Mouse (Mus musculus) MEL-GATA-1-ER (cell line): ENCODE results near the gene Palm3.
"Not testable (repeated sequence)": the region's sequence is repeated elsewhere in the genome, so short reads cannot be mapped to it uniquely, and the experiment has no call there.

Source experiments
- DNase-seq: peaks from one replicate; pipeline ENCODE4 v3.0.0-alpha.2; 2012; ENCODE audit warnings: low read depth; ENCODE audit errors: extremely low read depth

Palm3 gene

GRCm38 (mm10) chr8:84021096-84021495 lies at the start of gene Palm3:
TSS of gene Palm3 (plus strand) at chr8:84021471.
- no peak for DNase-seq

GRCm38 (mm10) chr8:83971661-83972060 lies 49.6 kb upstream of the Palm3 start:
- DNase-seq: no peak

- peak; percentile 95 for DNase-seq
These were observed 48.8 kb upstream of the Palm3 start, which contains the start of gene Prkaca for GRCm38 (mm10) chr8:83972150-83973120. TSS of gene Prkaca (plus strand) at chr8:83972993.

GRCm38 (mm10) chr8:83973161-83974031 lies 47.9 kb upstream of the Palm3 start:
- DNase-seq: no peak

GRCm38 (mm10) chr8:83974521-83974920 lies 46.8 kb upstream of the Palm3 start:
- no peak for DNase-seq

- no peak for DNase-seq
These were observed 45.1 kb upstream of the Palm3 start for GRCm38 (mm10) chr8:83976101-83976630.

- DNase-seq: no peak
These were observed 44.4 kb upstream of the Palm3 start for GRCm38 (mm10) chr8:83976779-83977350.

GRCm38 (mm10) chr8:83977646-83978045 lies 43.6 kb upstream of the Palm3 start:
- DNase-seq: no peak

- no peak for DNase-seq
These were observed 43.1 kb upstream of the Palm3 start for GRCm38 (mm10) chr8:83978200-83978599.

- DNase-seq: no peak
These were observed 41.0 kb upstream of the Palm3 start for GRCm38 (mm10) chr8:83980250-83980649.

- DNase-seq: no peak
These were observed 40.4 kb upstream of the Palm3 start for GRCm38 (mm10) chr8:83980845-83981244.

GRCm38 (mm10) chr8:83981533-83981932 lies 39.7 kb upstream of the Palm3 start:
- DNase-seq: no peak

- no peak for DNase-seq
These were observed 38.8 kb upstream of the Palm3 start for GRCm38 (mm10) chr8:83982449-83982848.

- not testable (repeated sequence) for DNase-seq
These were observed 38.0 kb upstream of the Palm3 start for GRCm38 (mm10) chr8:83983222-83983621.

- peak; percentile 50 for DNase-seq
These were observed 32.0 kb upstream of the Palm3 start for GRCm38 (mm10) chr8:83989243-83989642.

GRCm38 (mm10) chr8:83990170-83990569 lies 31.1 kb upstream of the Palm3 start:
- no peak for DNase-seq

- no peak for DNase-seq
These were observed 28.8 kb upstream of the Palm3 start for GRCm38 (mm10) chr8:83992488-83992887.

- no peak for DNase-seq
These were observed 27.2 kb upstream of the Palm3 start for GRCm38 (mm10) chr8:83994030-83994429.

GRCm38 (mm10) chr8:83995973-83996372 lies 25.3 kb upstream of the Palm3 start:
- no peak for DNase-seq

- DNase-seq: peak; percentile 65
These were observed 24.4 kb upstream of the Palm3 start for GRCm38 (mm10) chr8:83996567-83997505.
